Mouse (Mus musculus) midbrain, embryonic 16.5 days (tissue): ENCODE data around the gene Cox7a2l. TPM values are rescaled to one million over a fixed set of nuclear protein-coding genes. Genes with fewer than 3 reads are reported as not detected.

Experiments
- ATAC-seq: fragments of 200-750 bp; cut with Nextera tagmentation; 2 replicates; pipeline ENCODE4 v1.8.0; 2017; ENCODE audit warnings: moderate TSS enrichment
- H3K27ac ChIP-seq: fragments of 300-500 bp; sonication (generic); 2 replicates; pipeline ENCODE4 v1.5.1; 2014; ENCODE audit warnings: mild to moderate bottlenecking, low read length, mixed read lengths
- H3K27me3 ChIP-seq: fragments of 300-500 bp; sonication (generic); 2 replicates; pipeline ENCODE4 v1.6.1; 2014; ENCODE audit warnings: low read depth, low read length, mixed read lengths; ENCODE audit not compliant: control insufficient read depth, insufficient read depth
- H3K36me3 ChIP-seq: fragments of 300-500 bp; sonication (generic); 2 replicates; pipeline ENCODE4 v1.6.1; 2014; ENCODE audit warnings: mild to moderate bottlenecking, low read length, moderate library complexity, mixed read lengths; ENCODE audit not compliant: control insufficient read depth, insufficient read depth
- H3K4me1 ChIP-seq: fragments of 300-500 bp; sonication (generic); 2 replicates; pipeline ENCODE4 v1.6.1; 2014; ENCODE audit warnings: mild to moderate bottlenecking, low read length, mixed read lengths; ENCODE audit not compliant: control insufficient read depth, insufficient read depth
- H3K4me2 ChIP-seq: fragments of 300-500 bp; sonication (generic); 2 replicates; pipeline ENCODE4 v1.6.1; 2014; ENCODE audit warnings: mild to moderate bottlenecking, low read length, mixed read lengths
- H3K4me3 ChIP-seq: fragments of 300-500 bp; sonication (generic); 2 replicates; pipeline ENCODE4 v1.5.1; 2014; ENCODE audit warnings: low read depth, mild to moderate bottlenecking, low read length, moderate library complexity, mixed read lengths
- H3K9ac ChIP-seq: fragments of 300-500 bp; sonication (generic); 2 replicates; pipeline ENCODE4 v1.6.1; 2014; ENCODE audit warnings: low read depth, low read length, mixed read lengths
- H3K9me3 ChIP-seq: fragments of 300-500 bp; sonication (generic); replicated peaks from 2 replicates; pipeline ENCODE4 v1.6.1; 2014; ENCODE audit warnings: mild to moderate bottlenecking, low read length, mixed read lengths; ENCODE audit not compliant: control insufficient read depth, poor library complexity, severe bottlenecking
- WGBS: fragments of 180-500 bp; shearing (Covaris S2); extraction: QIAGEN DNeasy Blood & Tissue Kit; methylation state at CpG from one replicate; pipeline ENCODE4 v1.1.7; 2014; 5-methylcytosine and 5-hydroxymethylcytosine counted together
- polyA plus RNA-seq: library from polyadenylated mRNA; unstranded; fragments of >200 nt; fragmentation: Nextera tagmentation; extraction: Ambion mirVana; gene quantifications from 2 replicates; pipeline ENCODE4 v1.2.1, GENCODE M21; 2015

Gene Cox7a2l
- polyA plus RNA-seq, 1 experiment from 2014 or later, result 191 TPM

DNA sequence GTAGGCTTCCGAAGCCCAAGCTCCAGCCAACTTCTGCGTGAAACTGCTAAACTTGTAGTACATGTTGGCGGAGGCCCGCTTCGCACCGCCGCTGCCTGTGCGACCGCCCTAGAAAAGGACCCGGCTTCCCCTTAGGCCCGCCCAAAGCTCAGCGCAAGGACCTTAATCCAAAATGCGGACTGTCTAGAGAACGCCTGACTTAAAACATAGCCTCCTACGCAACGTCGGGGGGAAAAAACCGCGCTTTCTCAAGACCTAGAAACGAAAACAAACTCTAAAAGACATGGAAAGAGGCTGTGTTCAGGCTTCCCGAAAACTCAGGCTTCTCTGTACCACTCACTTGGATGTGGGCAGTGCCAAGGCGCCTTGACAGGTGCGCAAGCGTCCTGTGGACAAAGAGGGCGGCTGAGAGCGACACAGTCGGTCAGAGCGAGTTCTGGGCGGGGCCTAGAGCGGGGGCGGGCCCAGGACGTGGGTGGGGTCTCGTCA lies 2.9 kb downstream of the Cox7a2l start:
- Histone ChIP-seq H3K9me3 (no peaks in the 10 kb centered on the region), H3K4me3 (peak overlapping the region; percentile 95), H3K9ac (peak overlapping the region; percentile 81), H3K36me3 (no peaks in the 10 kb centered on the region), H3K27me3 (no peaks in the 10 kb centered on the region), H3K4me2 (peak overlapping the region; percentile 93), H3K4me1 (peaks cover 28% of the 10 kb centered on the region), H3K27ac (peak overlapping the region; percentile 87)
- peak; percentile 99 for ATAC-seq
- under 1% methylated on average over 33 of the region's 33 CpGs for WGBS

DNA sequence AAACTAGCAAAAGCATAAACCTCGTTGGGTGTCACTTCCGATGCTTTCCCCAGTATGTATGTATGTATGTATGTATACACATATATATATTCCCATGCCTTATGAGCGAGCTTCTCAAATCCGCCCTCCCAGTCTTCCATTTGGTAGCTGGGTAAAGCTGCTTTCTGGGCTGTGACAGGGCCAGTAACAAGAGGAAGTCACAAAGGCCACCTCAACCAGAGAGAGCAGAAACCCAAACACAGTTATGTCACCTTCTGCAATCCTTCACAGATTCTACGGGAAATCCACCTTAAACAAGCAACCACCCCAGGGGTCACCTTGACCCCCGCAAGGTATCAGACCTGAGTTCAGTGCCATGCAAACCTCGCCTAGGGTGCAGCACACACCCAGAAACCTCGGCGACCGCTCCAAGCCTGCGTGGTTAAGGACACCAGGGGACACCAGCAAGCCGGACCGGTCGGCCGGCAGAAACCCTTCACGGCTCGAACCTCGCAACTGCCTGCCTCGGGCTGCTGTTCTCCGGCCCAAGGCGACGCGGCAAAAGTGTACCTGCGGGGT lies 3.4 kb downstream of the Cox7a2l start:
- 3% methylated on average over 24 of the region's 24 CpGs for WGBS
- Histone ChIP-seq H3K9ac (peak overlapping the region; percentile 81), H3K9me3 (no peaks in the 10 kb centered on the region), H3K4me3 (peak overlapping the region; percentile 95), H3K4me2 (peak overlapping the region; percentile 93), H3K4me1 (peaks cover 28% of the 10 kb centered on the region), H3K36me3 (no peaks in the 10 kb centered on the region), H3K27me3 (no peaks in the 10 kb centered on the region), H3K27ac (peak overlapping the region; percentile 87)
- ATAC-seq, result peak; percentile 72

DNA sequence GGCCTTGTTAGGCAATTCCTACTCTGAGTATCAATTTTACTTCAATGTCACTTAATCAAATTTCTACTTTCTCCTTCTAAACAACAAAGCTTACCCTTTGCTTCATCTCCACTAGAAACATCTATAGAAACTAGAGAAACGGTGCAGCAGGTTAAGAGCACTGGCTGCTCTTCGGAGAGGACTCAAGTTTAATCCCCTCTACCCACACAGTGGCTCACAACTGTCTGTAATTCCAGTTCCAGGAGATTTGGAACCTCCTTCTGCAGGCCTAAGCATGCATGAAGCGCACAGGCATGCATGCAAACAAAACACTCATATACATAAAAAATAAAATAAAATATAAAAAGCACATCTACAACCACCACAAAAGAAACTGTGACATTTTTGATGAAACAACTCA lies 5.0 kb downstream of the Cox7a2l start:
- WGBS, result 91% methylated on average over 3 of the region's 3 CpGs
- H3K27me3 ChIP-seq, result no peaks in the 10 kb centered on the region
- no peak overlapping the region for H3K9ac ChIP-seq
- H3K4me2 ChIP-seq, result no peak overlapping the region
- peaks cover 28% of the 10 kb centered on the region for H3K4me1 ChIP-seq
- H3K9me3 ChIP-seq, result no peaks in the 10 kb centered on the region
- H3K36me3 ChIP-seq, result no peaks in the 10 kb centered on the region
- H3K27ac ChIP-seq, result no peak overlapping the region
- H3K4me3 ChIP-seq, result no peak overlapping the region
- ATAC-seq, result no peak

DNA sequence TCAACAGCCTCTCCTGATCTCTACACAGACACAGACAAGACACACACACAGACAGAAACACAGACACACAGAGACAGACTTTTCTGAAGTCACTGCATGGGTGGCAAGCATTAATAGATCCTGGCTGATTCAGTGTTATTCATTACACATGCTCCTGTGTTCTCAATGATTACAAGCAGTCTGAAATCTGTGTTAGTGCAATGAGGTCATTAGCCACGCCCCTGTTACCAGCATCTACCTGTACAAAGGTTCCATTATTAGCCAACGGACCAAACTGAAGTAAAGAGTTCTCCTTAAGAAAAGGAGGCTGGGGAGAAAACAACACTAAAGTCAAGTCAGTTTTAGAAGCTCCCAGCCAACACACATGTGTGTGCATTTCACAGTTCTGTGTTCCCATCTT lies 13.4 kb downstream of the Cox7a2l start:
- H3K4me2 ChIP-seq, result no peak overlapping the region
- H3K4me1 ChIP-seq, result no peaks in the 10 kb centered on the region
- H3K4me3 ChIP-seq, result no peak overlapping the region
- H3K9me3 ChIP-seq, result no peaks in the 10 kb centered on the region
- no peak for ATAC-seq
- H3K36me3 ChIP-seq, result peaks cover 17% of the 10 kb centered on the region
- H3K27me3 ChIP-seq, result no peaks in the 10 kb centered on the region
- WGBS, result 87% methylated on average over 2 of the region's 2 CpGs
- no peak overlapping the region for H3K9ac ChIP-seq
- no peak overlapping the region for H3K27ac ChIP-seq

- WGBS, result 88% methylated on average over 4 of the region's 4 CpGs
- ATAC-seq, result no peak
- H3K9ac ChIP-seq, result no peak overlapping the region
- no peak overlapping the region for H3K27ac ChIP-seq
- no peaks in the 10 kb centered on the region for H3K27me3 ChIP-seq
- H3K4me1 ChIP-seq, result no peaks in the 10 kb centered on the region
- H3K4me3 ChIP-seq, result no peak overlapping the region
- H3K36me3 ChIP-seq, result peaks cover 30% of the 10 kb centered on the region
- H3K4me2 ChIP-seq, result no peak overlapping the region
- no peaks in the 10 kb centered on the region; the same call in 1 of the 2 replicates for H3K9me3 ChIP-seq
Measured at GRCm38 (mm10) chr17:83499692-83500091, 17.4 kb downstream of the Cox7a2l start.

- H3K27ac ChIP-seq, result no peak overlapping the region
- no peak overlapping the region for H3K4me3 ChIP-seq
- H3K27me3 ChIP-seq, result no peaks in the 10 kb centered on the region
- no peak overlapping the region for H3K9ac ChIP-seq
- peaks cover 30% of the 10 kb centered on the region for H3K36me3 ChIP-seq
- ATAC-seq, result no peak
- WGBS, result 96% methylated on average over 5 of the region's 5 CpGs
- H3K9me3 ChIP-seq, result no peaks in the 10 kb centered on the region; the same call in 1 of the 2 replicates
- no peak overlapping the region for H3K4me2 ChIP-seq
- H3K4me1 ChIP-seq, result no peaks in the 10 kb centered on the region
Measured at GRCm38 (mm10) chr17:83498889-83499288, 18.2 kb downstream of the Cox7a2l start.

DNA sequence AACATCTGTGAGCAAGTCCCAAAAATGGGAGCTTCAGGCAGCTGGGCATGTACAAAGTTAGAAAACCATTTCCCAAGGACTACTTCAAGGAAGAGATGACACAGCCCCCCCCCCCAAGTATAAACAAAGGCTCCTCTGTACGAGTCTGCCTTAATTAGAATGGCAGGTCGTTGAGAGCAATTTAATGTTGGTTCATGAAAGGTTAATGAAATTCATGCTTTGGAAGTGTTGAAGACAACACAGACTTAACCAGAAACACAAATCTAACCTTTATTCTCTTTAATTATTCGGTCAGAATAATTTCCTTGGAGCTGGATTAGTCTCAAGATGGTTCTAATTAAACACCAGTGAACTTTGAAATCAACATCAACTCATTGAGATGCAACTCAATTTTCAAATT lies 29.4 kb downstream of the Cox7a2l start:
- Histone ChIP-seq H3K36me3 (no peaks in the 10 kb centered on the region), H3K4me3 (no peak overlapping the region), H3K9ac (no peak overlapping the region), H3K4me1 (no peaks in the 10 kb centered on the region), H3K27ac (no peak overlapping the region), H3K4me2 (no peak overlapping the region), H3K9me3 (no peaks in the 10 kb centered on the region), H3K27me3 (no peaks in the 10 kb centered on the region)
- ATAC-seq, result no peak
- WGBS, result 55% methylated on average over 3 of the region's 3 CpGs

DNA sequence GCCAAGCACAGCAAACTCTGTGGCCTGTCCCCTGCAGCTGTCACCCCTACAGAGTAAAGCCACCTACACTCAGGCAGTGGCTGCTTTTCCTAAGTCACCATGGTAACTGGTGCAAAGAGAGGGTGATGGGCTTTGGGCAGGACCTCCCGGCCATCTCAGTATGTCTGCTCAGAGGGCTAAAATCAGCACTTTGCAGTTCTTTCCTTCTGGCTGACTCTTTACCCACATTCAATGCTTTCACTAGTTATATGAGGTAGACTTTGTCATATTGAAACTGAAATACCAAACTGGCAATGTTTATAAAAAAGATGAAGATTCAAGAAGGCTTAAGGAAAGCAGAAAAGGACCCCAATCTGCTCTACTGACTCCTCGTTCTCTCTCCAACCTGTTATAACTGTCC lies 33.3 kb downstream of the Cox7a2l start:
- Histone ChIP-seq H3K4me3 (no peak overlapping the region), H3K27me3 (no peaks in the 10 kb centered on the region), H3K4me2 (no peak overlapping the region), H3K9me3 (no peaks in the 10 kb centered on the region), H3K4me1 (no peaks in the 10 kb centered on the region), H3K9ac (no peak overlapping the region), H3K27ac (no peak overlapping the region), H3K36me3 (no peaks in the 10 kb centered on the region)
- WGBS, result 70% methylated on average over 2 of the region's 2 CpGs
- ATAC-seq, result no peak

- ATAC-seq, result no peak
- H3K4me1 ChIP-seq, result no peaks in the 10 kb centered on the region
- WGBS, result 96% methylated on average over 7 of the region's 7 CpGs
- H3K4me3 ChIP-seq, result no peak overlapping the region
- no peaks in the 10 kb centered on the region for H3K27me3 ChIP-seq
- no peak overlapping the region for H3K9ac ChIP-seq
- H3K27ac ChIP-seq, result no peak overlapping the region
- H3K9me3 ChIP-seq, result no peaks in the 10 kb centered on the region
- H3K36me3 ChIP-seq, result peaks cover under 1% of the 10 kb centered on the region; the same call in 1 of the 2 replicates
- H3K4me2 ChIP-seq, result no peak overlapping the region
Measured at GRCm38 (mm10) chr17:83482817-83483536, 34.2 kb downstream of the Cox7a2l start.
